Mouse (Mus musculus): ENCODE data around the gene Gm45808.
"Not testable (repeated sequence)": the region's sequence is repeated elsewhere in the genome, so short reads cannot be mapped to it uniquely, and the experiment has no call there.

Gm45808 gene

DNA sequence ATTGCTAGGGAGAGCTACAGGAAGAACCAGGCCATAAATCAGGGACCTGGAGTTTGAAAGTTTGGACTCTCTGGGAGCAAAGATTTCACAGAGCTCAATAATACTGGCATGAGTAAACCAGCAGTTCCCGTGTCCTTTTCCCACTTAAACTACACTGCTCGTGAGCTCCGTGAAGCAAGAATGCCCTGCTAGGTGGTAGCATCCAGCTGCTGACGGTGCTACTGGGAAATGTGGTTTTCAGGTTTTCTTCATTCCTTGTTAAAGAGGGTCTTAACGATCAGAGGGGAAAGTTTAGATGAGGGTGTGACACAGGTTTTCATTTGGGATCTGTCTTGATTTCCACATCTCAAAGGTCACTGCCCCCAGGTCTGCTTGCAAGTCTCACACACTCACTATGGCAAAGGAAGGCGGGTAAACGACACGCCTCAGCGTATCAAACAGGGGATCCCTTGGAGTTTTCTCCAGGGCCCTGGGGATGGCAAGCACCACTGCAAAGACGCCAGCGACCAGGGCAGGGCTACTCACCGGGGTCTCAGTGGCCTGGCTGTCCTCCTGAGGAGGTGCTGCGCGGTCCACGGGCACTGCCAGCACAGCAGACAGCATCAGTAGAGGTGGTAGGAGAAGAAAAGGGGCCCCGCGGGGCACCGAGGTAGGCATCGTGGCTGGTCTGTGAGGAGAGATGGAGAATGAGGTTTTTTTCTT is 22.7 kb upstream of the Gm45808 start:
- DNase-seq (ENCODE audit: low spot score in 2 of 2), result no peak

DNA sequence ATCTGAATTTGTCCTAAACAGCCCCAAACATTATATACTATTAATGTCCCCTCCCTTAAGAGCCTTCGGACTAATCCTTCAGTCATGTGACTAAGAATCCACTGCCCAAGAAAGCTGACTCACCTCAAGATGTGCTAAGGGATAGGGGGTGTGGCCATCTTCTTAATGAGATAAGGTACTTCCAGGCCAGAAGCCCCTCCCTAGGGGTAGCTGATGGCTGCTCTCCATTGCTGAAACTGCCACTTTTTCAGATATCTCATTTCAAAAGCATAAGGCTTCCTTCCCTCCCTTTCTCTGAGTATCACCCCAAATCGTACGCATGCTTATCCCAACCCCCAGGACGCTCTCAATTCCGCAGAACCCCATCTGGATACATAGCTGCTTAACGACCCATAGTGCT is 21.9 kb upstream of the Gm45808 start:
- DNase-seq (ENCODE audit: low spot score in 2 of 2), result no peak

DNA sequence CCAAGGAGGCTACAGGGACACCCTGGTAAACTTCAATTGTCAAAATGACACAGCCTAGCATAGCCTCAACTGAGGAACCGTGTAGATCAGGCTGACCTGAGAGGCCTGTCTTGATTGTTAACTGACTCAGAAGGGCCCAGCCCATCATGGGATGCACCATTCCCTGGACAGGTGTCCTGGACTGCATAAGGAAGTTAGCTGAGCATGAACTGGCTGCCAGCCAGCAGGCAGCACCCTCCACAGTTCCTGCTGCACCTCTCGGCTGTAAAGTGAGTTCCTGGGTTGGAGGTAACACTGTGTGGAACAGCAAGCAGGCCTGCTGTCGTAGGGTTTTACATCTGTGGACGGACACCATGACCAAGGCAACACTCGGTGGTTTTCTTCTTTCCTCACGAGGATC is 21.0 kb upstream of the Gm45808 start:
- DNase-seq (ENCODE audit: low spot score in 2 of 2), result no peak

DNA sequence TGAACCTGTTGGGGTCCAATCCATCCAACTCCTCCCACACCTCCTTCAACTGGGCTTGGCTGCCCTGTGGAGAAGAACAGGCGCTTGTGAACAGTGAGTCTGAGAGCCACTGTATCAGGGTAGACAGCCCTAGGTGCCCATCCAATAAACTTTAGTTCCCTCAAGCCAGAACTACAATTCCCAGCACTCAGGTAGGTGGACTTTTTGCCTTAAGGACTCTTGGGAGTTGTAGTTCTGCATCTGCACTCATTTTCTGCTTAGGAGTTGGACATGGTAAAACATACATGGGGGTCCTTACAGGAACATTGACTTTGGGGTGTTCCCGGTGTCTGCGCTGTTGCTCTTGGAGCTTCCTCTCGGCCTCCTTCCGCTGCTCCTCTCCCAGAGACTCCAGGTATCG is 11.8 kb upstream of the Gm45808 start:
- no peak for DNase-seq (ENCODE audit: low spot score in 2 of 2)

DNA sequence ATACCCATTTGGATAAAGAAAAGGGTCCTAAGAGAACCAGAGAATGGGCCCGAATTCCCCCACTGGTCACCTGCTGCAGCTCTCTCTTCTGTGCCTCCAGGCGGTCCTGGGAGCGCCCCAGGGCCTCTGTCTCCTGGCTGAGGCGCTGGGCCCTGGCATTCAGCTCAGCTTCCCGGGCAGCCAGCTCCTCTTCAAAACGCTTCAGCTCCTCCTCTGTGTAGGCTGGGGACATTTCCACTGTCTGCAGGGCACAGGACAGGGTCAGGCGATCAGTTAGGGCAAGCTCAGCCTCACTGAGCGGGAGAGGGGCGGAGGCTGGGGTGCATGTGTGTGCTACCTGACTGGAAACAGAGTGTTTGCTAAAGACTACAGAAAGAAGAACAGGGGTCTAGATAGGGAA is 7.9 kb upstream of the Gm45808 start:
- DNase-seq (ENCODE audit: low spot score in 2 of 2), result no peak

DNA sequence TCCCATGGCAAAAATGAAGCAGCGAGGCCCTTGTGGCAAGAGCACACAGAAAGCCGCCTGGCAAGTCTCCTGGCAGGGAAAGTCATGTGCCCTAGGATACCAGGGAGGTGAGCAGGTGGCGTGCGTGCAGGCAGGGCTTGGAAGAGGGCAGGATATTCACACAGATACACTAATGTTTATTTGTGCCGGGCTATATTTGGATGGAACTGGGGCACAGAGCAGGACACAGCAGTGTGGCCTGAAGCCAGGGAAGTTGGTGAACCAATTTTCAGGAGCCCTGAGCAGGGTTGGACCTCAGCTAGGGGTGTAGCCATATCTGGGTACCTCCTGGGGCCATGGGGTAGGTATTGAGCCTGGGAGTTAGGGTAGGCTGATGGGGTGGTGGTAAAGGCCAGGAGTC is 6.3 kb upstream of the Gm45808 start:
- DNase-seq (ENCODE audit: low spot score in 2 of 2), result no peak

DNA sequence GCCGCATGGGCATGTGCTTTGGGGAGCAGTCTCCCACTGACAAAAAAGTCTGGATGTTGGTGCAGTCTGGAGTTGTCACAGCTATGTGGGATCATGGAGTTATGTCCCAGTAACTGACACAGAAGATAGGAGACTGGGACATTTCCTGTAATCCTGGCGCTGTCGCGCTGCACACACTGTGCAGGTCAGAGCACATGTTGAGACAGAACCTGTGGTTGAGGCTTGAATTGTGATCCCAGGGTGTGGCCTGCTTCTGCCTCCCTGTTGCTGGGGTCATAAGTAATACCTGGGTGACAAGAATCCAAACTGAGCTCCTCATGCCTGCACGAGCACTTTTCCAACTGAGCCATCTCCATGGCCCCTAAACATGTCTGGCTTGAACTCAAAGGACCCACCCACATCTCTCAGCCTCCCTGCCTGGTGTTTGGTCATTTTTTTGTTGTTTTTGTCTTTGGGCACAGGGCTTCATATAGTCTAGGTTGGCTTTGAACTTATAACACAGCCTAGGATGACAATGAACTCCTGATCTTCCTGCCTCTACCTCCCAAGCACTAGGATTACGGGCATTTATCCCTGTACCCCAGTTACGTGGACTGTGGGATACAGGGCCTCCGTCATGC is 5.7 kb upstream of the Gm45808 start:
- no peak for DNase-seq (ENCODE audit: low spot score in 2 of 2)

DNA sequence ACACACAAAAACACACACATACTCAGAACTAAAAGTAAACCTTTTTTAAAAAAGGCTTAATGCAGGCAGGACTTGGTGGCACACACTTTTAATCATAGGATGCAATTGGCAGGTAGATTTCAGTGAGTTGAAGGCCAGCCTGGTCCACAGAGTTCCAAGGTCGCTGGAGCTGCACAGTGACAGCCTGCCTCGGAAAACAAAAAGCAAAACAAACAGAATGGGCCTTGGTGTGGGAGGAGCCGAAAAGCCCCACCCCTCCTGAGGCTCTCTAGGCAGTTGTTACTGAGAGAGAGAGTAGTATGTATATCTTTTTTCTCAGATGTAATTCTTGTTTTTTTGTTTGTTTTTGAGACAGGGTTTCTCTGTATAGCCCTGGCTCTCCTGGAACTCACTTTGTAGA is 4.7 kb upstream of the Gm45808 start:
- DNase-seq (ENCODE audit: low spot score in 2 of 2), result no peak

DNA sequence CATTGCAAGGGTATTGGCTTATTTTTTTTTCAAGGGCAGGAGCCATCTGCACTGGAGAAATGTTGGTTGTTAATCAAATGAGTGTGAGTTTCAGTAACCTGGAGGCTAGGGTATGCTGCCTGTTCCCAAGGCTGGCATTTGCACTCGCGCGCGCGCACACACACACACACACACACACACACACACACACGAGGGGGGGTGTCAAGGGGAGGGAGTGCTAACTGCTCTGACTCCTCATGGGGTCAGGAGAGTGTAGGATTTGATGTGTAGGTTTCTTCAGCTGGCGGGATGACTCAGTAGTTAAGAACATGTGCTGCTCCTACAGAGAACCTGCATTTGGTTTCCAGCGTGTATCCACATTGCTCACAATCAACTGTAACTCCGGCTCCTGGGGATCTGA is 4.2 kb upstream of the Gm45808 start:
- no peak for DNase-seq (ENCODE audit: low spot score in 2 of 2)

DNA sequence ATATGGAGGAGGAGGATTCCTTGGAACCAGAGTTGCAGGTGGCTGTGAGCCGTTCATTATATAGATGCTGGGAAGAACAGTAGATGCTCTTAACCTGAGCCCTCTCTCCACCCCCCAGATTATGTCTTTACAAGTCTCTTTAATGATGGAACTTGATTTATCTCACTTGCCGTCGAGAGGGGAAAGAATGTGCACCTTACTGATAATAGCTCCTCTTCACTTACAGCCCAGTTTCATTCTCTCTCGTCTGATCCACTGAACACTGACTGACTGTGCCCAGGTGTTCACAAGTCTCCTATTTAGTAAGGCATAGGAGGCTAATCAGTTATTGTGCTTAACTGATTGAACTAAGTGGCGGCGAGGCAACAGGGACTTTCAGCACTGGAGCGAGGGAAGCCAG is 3.0 kb upstream of the Gm45808 start:
- DNase-seq (ENCODE audit: low spot score in 2 of 2), result no peak

DNA sequence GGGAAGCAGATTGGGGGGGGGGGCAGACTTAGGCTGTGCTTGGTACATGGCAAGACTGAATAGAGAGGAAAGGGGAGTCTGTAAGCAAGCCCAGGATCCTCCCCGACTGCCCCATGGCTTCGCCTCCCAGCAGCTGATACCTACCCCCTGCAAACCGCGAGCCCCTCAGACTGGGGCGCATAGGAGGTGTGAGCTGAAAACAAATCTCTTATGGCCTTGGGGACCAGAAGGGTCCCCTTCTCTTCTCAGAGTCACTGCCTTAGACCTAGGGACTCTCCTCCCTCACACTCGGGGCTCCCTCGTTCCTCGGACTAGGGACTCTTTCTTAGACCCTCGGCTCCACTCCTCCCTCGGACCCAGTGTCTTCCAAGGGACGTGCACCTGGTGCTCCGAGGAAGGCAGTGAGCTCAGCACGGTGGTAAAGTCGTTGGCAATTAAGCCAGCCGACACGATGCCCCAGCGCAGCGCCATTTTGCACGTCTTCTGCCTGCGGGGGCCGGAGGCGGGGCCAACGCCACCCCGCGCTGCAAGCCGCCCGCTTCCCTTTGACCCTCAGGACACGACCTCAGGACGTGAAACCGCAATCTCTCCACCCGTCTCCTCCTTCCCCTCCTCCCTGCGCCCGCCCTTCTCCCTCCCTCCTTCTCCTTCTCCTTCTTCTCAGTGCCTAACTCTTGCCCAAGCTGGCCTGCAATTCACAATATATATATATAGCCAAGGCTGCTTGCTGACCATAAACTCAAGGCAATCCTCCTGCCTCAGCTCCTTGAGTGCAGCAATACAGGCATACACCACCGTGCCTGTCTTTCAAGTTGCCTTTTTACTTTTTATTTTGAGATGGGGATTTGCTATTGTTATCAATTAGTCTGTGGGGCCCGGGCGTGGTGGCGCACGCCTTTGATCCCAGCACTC is 1.9 kb upstream of the Gm45808 start, which contains the start of gene Dhdh:
TSS of gene Dhdh (minus strand) at position 513 of the 912 bp plus-strand sequence.
- DNase-seq (ENCODE audit: low spot score in 2 of 2), result peak in 1 of 2 experiments; percentile 49

DNA sequence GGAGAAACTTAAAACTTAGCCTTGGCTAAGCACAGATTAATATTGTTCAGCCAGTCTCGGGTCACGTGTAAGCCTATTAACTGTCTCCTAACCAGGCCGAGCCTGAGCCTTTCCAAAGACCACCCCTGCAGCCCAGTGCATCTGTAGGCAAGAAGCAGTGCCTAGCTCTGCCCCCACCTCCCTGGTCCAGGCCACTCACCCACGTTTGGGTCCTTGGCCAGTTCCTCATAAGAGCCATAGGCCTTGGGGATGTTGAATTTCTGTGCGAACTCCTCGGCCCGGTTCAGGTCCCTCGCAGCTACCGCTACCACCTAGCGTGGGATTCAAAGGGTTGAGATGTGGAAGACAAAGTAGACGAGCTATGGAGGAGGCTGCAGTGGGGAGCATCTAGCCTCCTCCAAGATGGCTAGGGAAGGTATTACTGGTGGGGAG is 1.3 kb upstream of the Gm45808 start:
- no peak for DNase-seq (ENCODE audit: low spot score in 2 of 2)

DNA sequence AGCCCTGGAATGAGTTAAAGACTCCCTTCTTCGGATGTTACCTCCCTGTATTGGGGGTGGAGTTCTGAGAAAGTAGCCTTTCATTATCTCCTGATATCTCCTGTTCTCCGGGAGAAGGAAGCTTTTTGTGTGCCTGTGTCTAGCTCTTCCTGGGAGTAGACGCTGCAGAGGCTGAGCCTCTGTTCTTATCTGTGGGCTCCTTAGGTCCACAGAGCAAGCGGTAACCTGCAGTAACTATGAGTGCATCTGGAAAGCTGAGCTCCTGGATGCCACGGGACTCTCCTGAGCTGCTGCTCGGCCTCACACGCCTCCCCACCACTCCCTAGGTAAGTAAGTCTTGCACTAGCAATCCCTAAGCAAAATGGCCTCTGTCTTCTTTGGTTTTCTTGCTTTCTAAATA is 453 bp downstream of the Gm45808 start:
- no peak for DNase-seq (ENCODE audit: low spot score in 2 of 2)

DNA sequence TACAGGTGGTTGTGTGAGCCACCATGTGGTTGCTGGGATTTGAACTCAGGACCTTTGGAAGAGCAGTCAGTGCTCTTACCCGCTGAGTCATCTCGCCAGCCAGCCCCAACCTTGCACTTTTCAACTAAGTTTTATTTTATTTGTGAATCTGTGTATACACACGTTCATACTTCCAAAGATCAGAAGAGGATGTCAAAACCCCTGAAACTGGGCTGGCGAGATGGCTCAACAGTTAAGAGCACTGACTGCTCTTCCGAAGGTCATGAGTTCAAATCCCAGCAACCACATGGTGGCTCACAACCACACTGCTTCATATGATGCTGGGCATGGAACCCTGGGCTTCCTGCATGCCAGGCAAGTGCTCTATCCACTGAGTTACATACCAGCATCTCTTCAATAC is 1.6 kb downstream of the Gm45808 start:
- not testable (repeated sequence) for DNase-seq (ENCODE audit: low spot score in 2 of 2)

DNA sequence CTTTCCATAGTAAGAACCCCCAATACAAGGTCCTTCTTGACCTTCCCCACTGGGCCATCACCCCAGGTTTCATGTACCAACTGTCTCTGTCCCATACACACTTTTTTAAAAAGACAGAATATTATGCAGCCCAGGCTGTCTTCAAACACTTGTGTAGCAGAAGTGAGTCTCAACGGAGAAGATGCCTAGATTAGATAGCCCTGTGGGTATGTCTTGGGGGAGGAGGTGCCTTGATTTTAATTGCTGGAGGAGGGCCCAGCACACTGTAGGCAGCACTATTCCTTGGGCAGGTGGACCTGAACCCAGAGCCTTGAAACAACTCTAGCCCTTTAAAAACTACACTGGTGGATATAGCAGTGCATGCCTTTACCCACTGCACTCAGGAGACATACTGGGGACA is 4.4 kb downstream of the Gm45808 start:
- no peak for DNase-seq (ENCODE audit: low spot score in 2 of 2)

DNA sequence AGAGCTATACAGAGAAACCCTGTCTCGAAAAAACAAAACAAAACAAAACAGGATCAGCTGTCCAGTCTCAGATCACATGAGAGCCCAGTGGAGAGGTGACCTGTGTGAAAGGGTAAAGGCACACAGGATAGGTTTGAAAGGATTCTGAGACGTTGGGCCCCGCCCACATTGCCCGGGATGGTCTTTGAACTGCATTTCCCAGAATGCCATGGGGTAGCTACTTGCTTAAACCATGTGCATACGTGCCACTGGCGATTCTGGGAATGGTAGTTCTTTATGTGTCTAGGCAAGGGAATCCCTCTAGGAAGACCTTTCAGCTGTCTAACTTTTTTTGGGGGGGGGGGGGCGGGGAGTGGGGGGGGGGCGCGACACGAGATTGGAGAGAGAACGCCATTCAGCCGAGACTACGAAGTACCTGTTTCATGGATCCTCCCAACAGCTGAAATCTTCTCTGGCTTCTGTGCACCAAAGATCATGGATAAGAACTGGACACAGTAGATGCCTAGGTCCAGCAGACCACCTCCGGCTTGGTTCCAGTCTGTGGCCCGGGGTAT is 5.2 kb downstream of the Gm45808 start, which contains the start of gene Tulp2:
TSS of gene Tulp2 (plus strand) at position 504 of the 554 bp plus-strand sequence.
- peak in 1 of 2 experiments; percentile 54 for DNase-seq (ENCODE audit: low spot score in 2 of 2)

DNA sequence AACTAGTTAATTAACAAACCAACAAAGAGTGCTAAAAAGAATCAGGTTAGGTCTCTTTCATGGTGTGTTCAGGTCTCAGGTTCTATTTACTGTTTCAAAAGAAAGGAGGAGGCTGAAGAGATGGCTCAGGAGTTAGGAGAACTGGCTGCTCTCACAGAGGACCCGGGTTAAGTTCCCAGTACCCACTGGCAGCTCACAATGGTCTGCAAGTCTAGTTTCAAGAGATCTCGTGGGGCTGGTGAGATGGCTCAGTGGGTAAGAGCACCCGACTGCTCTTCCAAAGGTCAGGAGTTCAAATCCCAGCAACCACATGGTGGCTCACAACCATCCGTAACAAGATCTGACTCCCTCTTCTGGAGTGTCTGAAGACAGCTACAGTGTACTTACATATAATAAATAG is 6.3 kb downstream of the Gm45808 start:
- DNase-seq (ENCODE audit: low spot score in 2 of 2), result not testable (repeated sequence)

DNA sequence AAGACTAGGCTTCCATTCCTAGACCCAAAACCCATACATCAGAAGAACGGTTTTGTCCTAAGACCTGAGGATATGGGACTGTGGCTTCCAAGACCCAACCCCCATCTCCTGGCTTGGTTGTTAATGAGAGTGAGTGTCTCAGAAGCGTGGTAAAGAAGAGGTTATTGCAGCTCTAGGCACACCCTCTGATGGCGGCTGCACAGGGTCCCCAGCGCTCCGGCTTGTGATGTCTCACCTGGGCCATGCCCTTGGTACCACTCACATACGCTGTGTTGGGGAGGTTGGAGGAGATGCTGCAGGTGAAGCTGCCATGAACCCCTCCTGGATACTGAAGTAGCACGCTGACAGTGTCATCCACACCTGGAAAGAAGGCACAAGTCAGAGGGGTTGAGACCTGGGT is 7.8 kb downstream of the Gm45808 start:
- no peak for DNase-seq (ENCODE audit: low spot score in 2 of 2)

DNA sequence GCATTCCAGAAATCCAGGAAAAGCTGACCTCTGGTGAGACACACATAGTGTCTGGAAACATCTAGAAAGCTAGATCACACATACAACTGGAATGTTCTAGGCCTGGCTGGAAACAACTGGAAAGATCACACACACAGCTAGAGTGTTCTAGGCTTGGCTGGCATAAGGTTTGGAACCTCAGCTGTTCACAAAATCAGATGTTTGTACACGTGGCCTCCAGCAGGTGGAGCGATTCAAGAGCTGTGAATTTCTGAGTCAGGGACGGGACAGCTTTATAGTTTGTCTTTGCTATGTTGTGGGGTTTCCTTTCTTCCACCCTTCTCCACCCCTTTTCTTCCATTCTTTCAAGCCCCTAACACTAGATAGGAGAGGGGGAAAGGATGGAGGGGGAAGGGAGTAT is 9.6 kb downstream of the Gm45808 start:
- DNase-seq (ENCODE audit: low spot score in 2 of 2), result peak in 1 of 2 experiments; percentile 56

DNA sequence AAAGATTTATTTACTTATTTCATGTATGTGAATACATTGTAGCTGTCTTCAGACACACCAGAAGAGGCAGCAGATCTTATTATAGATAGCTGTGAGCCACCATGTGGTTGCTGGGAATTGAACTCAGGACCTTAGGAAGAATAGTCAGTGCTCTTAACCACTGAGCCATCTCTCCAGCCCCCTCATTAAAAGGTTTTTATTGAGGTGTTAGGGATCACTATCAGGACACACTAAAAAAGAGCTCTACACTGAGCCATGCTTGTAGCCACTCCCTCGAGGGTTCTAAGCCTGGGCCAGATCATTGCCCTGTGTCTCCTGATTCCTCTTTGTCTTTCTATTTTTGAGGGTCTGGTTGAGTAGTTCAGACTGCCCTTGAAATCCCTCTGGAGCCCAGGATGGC is 10.2 kb downstream of the Gm45808 start:
- no peak for DNase-seq (ENCODE audit: low spot score in 2 of 2)

DNA sequence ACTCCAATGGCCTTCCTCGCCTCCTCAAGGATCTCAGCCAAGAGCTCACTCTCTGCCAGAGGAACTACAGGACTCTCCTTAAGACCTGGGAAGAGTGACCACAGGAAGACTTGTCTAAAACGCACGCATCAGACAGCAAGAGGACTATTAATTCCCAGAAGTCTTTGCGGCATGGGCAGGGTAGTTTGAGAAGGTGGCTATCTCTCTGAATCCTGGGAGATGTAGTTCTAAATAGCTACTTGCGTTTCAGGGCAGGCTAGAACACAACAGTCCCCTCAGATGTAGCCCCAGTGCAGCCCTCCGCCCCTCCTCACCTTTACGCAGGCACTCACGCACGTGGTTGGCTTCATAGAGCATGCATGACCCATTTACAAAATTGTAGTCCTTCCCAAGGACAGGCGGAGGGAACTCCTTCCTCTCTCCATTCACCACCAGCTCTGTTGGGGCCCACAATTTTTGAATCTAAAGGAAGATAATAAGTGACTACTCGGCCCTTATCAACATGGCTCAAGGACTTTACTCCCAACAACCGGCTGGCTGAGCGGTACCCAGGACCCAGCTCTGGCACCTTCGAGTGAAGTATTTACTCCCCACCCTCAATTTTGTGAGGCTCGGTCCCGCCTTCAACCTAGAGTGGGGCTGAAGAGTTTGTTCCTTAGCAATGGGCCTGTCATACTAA is 11.2 kb downstream of the Gm45808 start:
- DNase-seq (ENCODE audit: low spot score in 2 of 2), result no peak

DNA sequence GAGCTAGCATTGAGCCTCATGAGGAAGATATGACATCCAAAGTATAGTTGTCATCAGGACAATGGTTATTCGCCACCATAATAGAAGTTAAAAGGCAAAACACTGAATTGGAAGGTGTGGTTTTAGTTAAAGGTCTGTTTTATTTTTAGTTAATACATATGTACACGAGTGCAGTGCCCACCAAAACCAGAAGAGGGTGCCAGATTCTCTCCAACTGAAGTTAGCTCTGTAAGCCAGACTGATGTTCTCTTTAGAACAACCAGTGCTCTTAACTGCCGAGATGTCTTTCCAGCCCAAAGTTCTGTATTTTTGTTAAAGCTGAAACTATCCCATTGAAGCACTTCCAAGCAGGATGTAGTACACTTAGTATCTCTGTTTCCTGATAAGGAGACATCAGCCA is 15.7 kb downstream of the Gm45808 start:
- peak in 1 of 2 experiments; percentile 61 for DNase-seq (ENCODE audit: low spot score in 2 of 2)

All from cerebellum, postnatal 4 days (tissue).